Mouse (Mus musculus): ENCODE measurements around the gene Olfr1281. TPM values are rescaled to one million over a fixed set of nuclear protein-coding genes. Genes with fewer than 3 reads are reported as not detected.

Gene Olfr1281
- polyA plus RNA-seq, 1 experiment from 2014 or later: not detected

- Histone ChIP-seq H3K36me3 (replicated peaks; ENCODE audit: insufficient read depth, low read length) (no peaks in the 10 kb centered on the region), H3K9ac (replicated peaks) (no peak within 1 kb of the TSS), H3K4me1 (ENCODE audit: insufficient read depth) (no peaks in the 10 kb centered on the region), H3K27ac (ENCODE audit: low read depth) (no peak within 1 kb of the TSS), H3K4me2 (ENCODE audit: low read depth, low read length) (no peak within 1 kb of the TSS), H3K4me3 (ENCODE audit: low read depth, low read length) (no peak within 1 kb of the TSS), H3K27me3 (ENCODE audit: insufficient read depth, low read length) (no peaks in the 10 kb centered on the region), H3K9me3 (ENCODE audit: low read length) (no peaks in the 10 kb centered on the region)
- ATAC-seq (no peak), DNase-seq (no peak)
- TF ChIP-seq CTCF (IDR thresholded peaks at IDR 0.05; ENCODE audit: low read depth) (no peak), EP300 (IDR thresholded peaks at IDR 0.05; ENCODE audit: low read depth) (no peak)
- 60% methylated on average over 2 of the region's 2 CpGs for whole genome bisulfite sequencing (ENCODE audit: insufficient replicate concordance)
These were observed 40.2 kb downstream of the Olfr1281 start, which contains the start of gene Olfr1283 for GRCm38 (mm10) chr2:111366490-111366889. Gene Olfr1283, plus strand, starts transcription at chr2:111366790.

DNA sequence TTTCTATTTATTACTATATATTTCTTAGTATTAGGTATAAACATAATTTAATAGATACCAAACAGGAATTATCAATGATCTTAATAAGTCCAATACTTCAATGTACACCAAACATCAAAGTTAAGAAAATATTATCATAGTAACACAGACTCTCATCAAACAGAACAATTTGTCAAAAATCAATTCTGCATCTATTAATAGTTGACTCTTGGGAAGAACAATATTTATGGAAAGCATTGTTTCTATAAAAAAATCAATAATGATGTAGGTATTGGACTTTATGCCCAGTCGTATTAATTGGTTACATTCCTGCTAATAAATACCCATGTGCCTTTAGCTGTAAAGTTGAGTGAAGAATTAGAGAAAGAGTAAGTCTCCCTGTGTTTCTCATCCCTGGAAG, 48.9 kb downstream of the Olfr1281 start, which contains the start of gene Olfr1284:
Gene Olfr1284, plus strand, starts transcription at position 301 of the 400 bp plus-strand sequence.
- DNase-seq (no peak), ATAC-seq (no peak)
- no peak within 1 kb of the TSS for H3K27ac ChIP-seq (ENCODE audit: low read depth)
- no peaks in the 10 kb centered on the region for H3K27me3 ChIP-seq (ENCODE audit: insufficient read depth, low read length)
- TF ChIP-seq CTCF (IDR thresholded peaks at IDR 0.05; ENCODE audit: low read depth) (no peak), EP300 (IDR thresholded peaks at IDR 0.05; ENCODE audit: low read depth) (no peak)
- H3K9me3 ChIP-seq (ENCODE audit: low read length): no peaks in the 10 kb centered on the region
- no peaks in the 10 kb centered on the region for H3K36me3 ChIP-seq (replicated peaks; ENCODE audit: insufficient read depth, low read length)
- H3K9ac ChIP-seq (replicated peaks): no peak within 1 kb of the TSS
- no peak within 1 kb of the TSS for H3K4me3 ChIP-seq (ENCODE audit: low read depth, low read length)
- WGBS (ENCODE audit: insufficient replicate concordance): 78% methylated on average over 1 of the region's 1 CpGs
- H3K4me2 ChIP-seq (ENCODE audit: low read depth, low read length): no peak within 1 kb of the TSS
- no peaks in the 10 kb centered on the region for H3K4me1 ChIP-seq (ENCODE audit: insufficient read depth)

Other genes with a start within 250 kb of the Olfr1281 start
- not detected in 2 replicates for gene Gm13941, start 220.5 kb upstream of the Olfr1281 start, polyA plus RNA-seq (2015; fragmentation: Nextera tagmentation; extraction: Ambion mirVana)
- gene Gm15130, start 173.6 kb upstream of the Olfr1281 start, polyA plus RNA-seq (2015; fragmentation: Nextera tagmentation; extraction: Ambion mirVana): not detected in 2 replicates
- gene 4930430A15Rik, start 96.9 kb upstream of the Olfr1281 start, polyA plus RNA-seq (2015; fragmentation: Nextera tagmentation; extraction: Ambion mirVana): not detected in 2 replicates
- gene Olfr1275, start 91.2 kb upstream of the Olfr1281 start, polyA plus RNA-seq (2015; fragmentation: Nextera tagmentation; extraction: Ambion mirVana): not detected in 2 replicates
- gene Olfr1276, start 72.0 kb upstream of the Olfr1281 start, polyA plus RNA-seq (2015; fragmentation: Nextera tagmentation; extraction: Ambion mirVana): not detected in 2 replicates
- not detected in 2 replicates for gene Olfr1277, start 52.4 kb upstream of the Olfr1281 start, polyA plus RNA-seq (2015; fragmentation: Nextera tagmentation; extraction: Ambion mirVana)
- gene Olfr1278, start 36.4 kb upstream of the Olfr1281 start, polyA plus RNA-seq (2015; fragmentation: Nextera tagmentation; extraction: Ambion mirVana): not detected in 2 replicates
- gene Olfr1279, start 25.9 kb upstream of the Olfr1281 start, polyA plus RNA-seq (2015; fragmentation: Nextera tagmentation; extraction: Ambion mirVana): not detected in 2 replicates
- not detected in 2 replicates for gene Olfr1280, start 12.5 kb upstream of the Olfr1281 start, polyA plus RNA-seq (2015; fragmentation: Nextera tagmentation; extraction: Ambion mirVana)
- gene Olfr1282, start 9.6 kb downstream of the Olfr1281 start, polyA plus RNA-seq (2015; fragmentation: Nextera tagmentation; extraction: Ambion mirVana): not detected in 2 replicates
- not detected in 2 replicates for gene Olfr1283, start 40.3 kb downstream of the Olfr1281 start, polyA plus RNA-seq (2015; fragmentation: Nextera tagmentation; extraction: Ambion mirVana)
- gene Olfr1284, start 49.0 kb downstream of the Olfr1281 start, polyA plus RNA-seq (2015; fragmentation: Nextera tagmentation; extraction: Ambion mirVana): not detected in 2 replicates
- not detected in 2 replicates for gene Olfr1286, start 96.6 kb downstream of the Olfr1281 start, polyA plus RNA-seq (2015; fragmentation: Nextera tagmentation; extraction: Ambion mirVana)
- gene Olfr1287, start 122.6 kb downstream of the Olfr1281 start, polyA plus RNA-seq (2015; fragmentation: Nextera tagmentation; extraction: Ambion mirVana): not detected in 2 replicates
- not detected in 2 replicates for gene Olfr1288, start 147.6 kb downstream of the Olfr1281 start, polyA plus RNA-seq (2015; fragmentation: Nextera tagmentation; extraction: Ambion mirVana)
- not detected in 2 replicates for gene Olfr1289, start 154.3 kb downstream of the Olfr1281 start, polyA plus RNA-seq (2015; fragmentation: Nextera tagmentation; extraction: Ambion mirVana)
- gene Olfr1290, start 167.3 kb downstream of the Olfr1281 start, polyA plus RNA-seq (2015; fragmentation: Nextera tagmentation; extraction: Ambion mirVana): not detected in 2 replicates
- not detected in 2 replicates for gene Olfr1291-ps1, start 170.7 kb downstream of the Olfr1281 start, polyA plus RNA-seq (2015; fragmentation: Nextera tagmentation; extraction: Ambion mirVana)
- not detected in 2 replicates for gene Olfr1293-ps, start 198.7 kb downstream of the Olfr1281 start, polyA plus RNA-seq (2015; fragmentation: Nextera tagmentation; extraction: Ambion mirVana)
- not detected in 2 replicates for gene Olfr1294, start 213.8 kb downstream of the Olfr1281 start, polyA plus RNA-seq (2015; fragmentation: Nextera tagmentation; extraction: Ambion mirVana)
- gene Olfr1295, start 243.2 kb downstream of the Olfr1281 start, polyA plus RNA-seq (2015; fragmentation: Nextera tagmentation; extraction: Ambion mirVana): not detected in 2 replicates